In genomic region chr6:5082740-5083139, GRCm38 (mm10) we compare ENCODE assay signal across 27 mouse cellular contexts.
DNase-seq lines count a peak whose midpoint lies in the region; ATAC-seq and TF ChIP-seq lines count a peak whose summit lies in the region.
"Had no signal": no experiment of that assay in that cellular context is flagged by ENCODE, and none has a peak within 500 bp of the region (broad histone marks: within the 10 kb centered on the region; RNA-seq: fewer than 3 reads in every experiment).

No protein-coding gene starts in this region.

- no peak for TF ChIP-seq CTCF in stomach, postnatal 0 days (IDR thresholded peaks at IDR 0.05; ENCODE audit: low read depth)

- no peaks in the 10 kb centered on the region for H3K9me3 ChIP-seq in kidney, embryonic 15.5 days (replicated peaks)
- H3K9me3 ChIP-seq in stomach, embryonic 15.5 days, result no peaks in the 10 kb centered on the region
- H3K9me3 ChIP-seq in stomach, postnatal 0 days (ENCODE audit: control insufficient read depth, low read length), result no peaks in the 10 kb centered on the region
- H3K9me3 ChIP-seq: forebrain, embryonic 15.5 days; G1E; liver, embryonic 15.5 days had no signal

- TF ChIP-seq EP300 in stomach, postnatal 0 days (optimal IDR thresholded peaks at IDR 0.05), result no peak

- H3K27ac ChIP-seq in kidney, embryonic 15.5 days, result peak overlapping the region; percentile 41; the same call in 1 of the 2 replicates
- H3K27ac ChIP-seq in stomach, embryonic 15.5 days, result peak overlapping the region; percentile 44
- no peak overlapping the region for H3K27ac ChIP-seq in stomach, postnatal 0 days (replicated peaks)
- H3K27ac ChIP-seq: forebrain, embryonic 15.5 days; liver, embryonic 15.5 days; macrophage had no signal

- DNase-seq in heart, adult 11 months, result peak; percentile 58
- DNase-seq in heart, adult 9 months (ENCODE audit: low spot score in 2 of 2), result no peak
- no peak for DNase-seq in kidney, adult 9 months
- no peak for DNase-seq in stomach, postnatal 0 days (ENCODE audit: low spot score)
- DNase-seq: cerebellum, adult 11-12 months; cerebellum, postnatal 10 days; embryo, embryonic 11 days; heart, postnatal 4 days; kidney, adult 18-20 months; layer of hippocampus, adult 9-11 months; liver; retina, postnatal 1 day; right cerebral cortex, postnatal 25 days; thymus, adult 18-20 months; thymus, postnatal 36 days had no signal

- no peak overlapping the region for H3K4me3 ChIP-seq in kidney, embryonic 15.5 days (replicated peaks)
- no peak overlapping the region for H3K4me3 ChIP-seq in stomach, embryonic 15.5 days (replicated peaks)
- no peak overlapping the region for H3K4me3 ChIP-seq in stomach, postnatal 0 days (ENCODE audit: low read depth, low read length)
- H3K4me3 ChIP-seq: forebrain, embryonic 15.5 days; liver, embryonic 15.5 days had no signal

- peaks cover 16% of the 10 kb centered on the region; the same call in 1 of the 2 replicates for H3K4me1 ChIP-seq in kidney, embryonic 15.5 days
- 0 out of 2 replicates have a peak, but pooled peaks cover 3% of the 10 kb centered on the region for H3K4me1 ChIP-seq in stomach, embryonic 15.5 days
- H3K4me1 ChIP-seq in stomach, postnatal 0 days (replicated peaks; ENCODE audit: control insufficient read depth, insufficient read depth), result no peaks in the 10 kb centered on the region
- H3K4me1 ChIP-seq: forebrain, embryonic 15.5 days had no signal

- WGBS in kidney, embryonic 15.5 days, result 44% methylated on average over 2 of the region's 2 CpGs
- 41% methylated on average over 2 of the region's 2 CpGs for WGBS in stomach, embryonic 15.5 days
- 32% methylated on average over 2 of the region's 2 CpGs for WGBS in stomach, postnatal 0 days

- ATAC-seq in kidney, embryonic 15.5 days (replicated peaks; ENCODE audit: low FRiP score), result 0 out of 2 replicates have a peak, but pooled peaks have one; percentile 70
- ATAC-seq in stomach, embryonic 15.5 days (ENCODE audit: insufficient read depth, low FRiP score, low read depth), result no peak
- no peak for ATAC-seq in stomach, postnatal 0 days (ENCODE audit: low FRiP score, low TSS enrichment)
- ATAC-seq in megakaryocyte, adult 5-6 weeks (ENCODE audit: poor library complexity, severe bottlenecking), result no peak
- ATAC-seq in CD4-positive, CD25-positive, alpha-beta regulatory T cell, adult 4 months, result no peak
- ATAC-seq: forebrain, embryonic 15.5 days; hindbrain, embryonic 16.5 days; Patski had no signal

- 0 out of 2 replicates have a peak, but pooled peaks cover 3% of the 10 kb centered on the region for H3K36me3 ChIP-seq in kidney, embryonic 15.5 days
- no peaks in the 10 kb centered on the region for H3K36me3 ChIP-seq in stomach, embryonic 15.5 days
- no peaks in the 10 kb centered on the region for H3K36me3 ChIP-seq in stomach, postnatal 0 days (ENCODE audit: control insufficient read depth, insufficient read depth, low read length)
- H3K36me3 ChIP-seq: forebrain, embryonic 15.5 days; G1E; liver, embryonic 15.5 days had no signal

- H3K4me2 ChIP-seq in kidney, embryonic 15.5 days, result no peak overlapping the region
- no peak overlapping the region for H3K4me2 ChIP-seq in stomach, embryonic 15.5 days
- H3K4me2 ChIP-seq in stomach, postnatal 0 days (replicated peaks; ENCODE audit: low read depth), result no peak overlapping the region
- H3K4me2 ChIP-seq: forebrain, embryonic 15.5 days; liver, embryonic 15.5 days; midbrain, embryonic 11.5 days had no signal

- no peak overlapping the region for H3K9ac ChIP-seq in kidney, embryonic 15.5 days
- H3K9ac ChIP-seq in stomach, embryonic 15.5 days, result no peak overlapping the region
- no peak overlapping the region for H3K9ac ChIP-seq in stomach, postnatal 0 days (ENCODE audit: low read length)
- H3K9ac ChIP-seq: forebrain, embryonic 15.5 days; liver, embryonic 15.5 days had no signal

- no peaks in the 10 kb centered on the region for H3K27me3 ChIP-seq in kidney, embryonic 15.5 days
- H3K27me3 ChIP-seq in stomach, embryonic 15.5 days (replicated peaks), result no peaks in the 10 kb centered on the region
- H3K27me3 ChIP-seq in stomach, postnatal 0 days (ENCODE audit: control insufficient read depth, insufficient read depth, low read length), result no peaks in the 10 kb centered on the region
- H3K27me3 ChIP-seq: CH12.LX; forebrain, embryonic 15.5 days; liver, embryonic 15.5 days; Patski had no signal
